Mouse (Mus musculus) heart, postnatal 0 days (tissue): ENCODE measurements around the gene Syt17.

Experiments
- CTCF ChIP-seq: IDR thresholded peaks from 2 replicates; pipeline ENCODE4 v1.5.1; 2016; ENCODE audit warnings: antibody characterized with exemption, control low read depth, low read depth
- EP300 ChIP-seq: IDR thresholded peaks from 2 replicates; pipeline ENCODE4 v1.6.1; 2016; ENCODE audit warnings: antibody characterized with exemption, low read depth

GRCm38 (mm10) chr7:118414183-118414582 lies 33.8 kb downstream of the Syt17 start:
- TF ChIP-seq CTCF = no peak
- TF ChIP-seq EP300 = no peak
